Mouse (Mus musculus): ENCODE results near the gene Mylk. TPM values are rescaled to one million over a fixed set of nuclear protein-coding genes. Genes with fewer than 3 reads are reported as not detected.

Mylk gene
- total and polyA plus RNA-seq, 2 experiments from 2014 or later = 3.7 to 20.1 TPM

DNA sequence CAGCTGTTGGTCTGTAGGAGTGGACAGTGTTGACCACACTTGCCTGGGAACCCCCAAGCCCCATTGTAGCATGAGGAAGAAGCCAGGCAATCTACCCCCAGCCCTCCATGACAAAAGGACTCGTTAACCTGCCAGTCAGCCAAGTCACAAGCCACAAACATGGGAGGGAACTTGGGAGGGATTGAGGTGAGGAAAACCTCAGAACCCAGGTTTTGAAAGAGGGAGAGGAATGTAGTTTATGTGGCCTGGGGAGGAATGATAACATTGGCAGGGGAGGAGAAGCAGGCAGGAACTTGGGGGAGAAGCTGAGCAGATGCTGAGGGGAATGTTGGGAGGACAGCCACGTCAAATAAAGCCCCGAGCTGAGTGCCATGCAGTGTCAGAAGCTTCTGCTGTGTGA, 196.9 kb downstream of the Mylk start:
- no peak overlapping the region for H3K4me3 ChIP-seq (ENCODE audit: low read length)
- H3K36me3 ChIP-seq (ENCODE audit: insufficient read depth, low read length) = no peaks in the 10 kb centered on the region
- H3K27me3 ChIP-seq (ENCODE audit: insufficient read depth, low read length) = no peaks in the 10 kb centered on the region
- no peak for ATAC-seq
- H3K4me2 ChIP-seq (ENCODE audit: low read depth, low read length) = no peak overlapping the region
- no peak for DNase-seq (ENCODE audit: low spot score)
- no peak for TF ChIP-seq CTCF (IDR thresholded peaks at IDR 0.05; ENCODE audit: low read depth)
- H3K4me1 ChIP-seq (ENCODE audit: insufficient read depth, low read length) = no peaks in the 10 kb centered on the region
- 58% methylated on average over 3 of the region's 3 CpGs for WGBS
- no peak overlapping the region for H3K27ac ChIP-seq
- H3K9me3 ChIP-seq (ENCODE audit: low read length) = no peaks in the 10 kb centered on the region
- H3K9ac ChIP-seq (replicated peaks; ENCODE audit: low read length) = no peak overlapping the region

DNA sequence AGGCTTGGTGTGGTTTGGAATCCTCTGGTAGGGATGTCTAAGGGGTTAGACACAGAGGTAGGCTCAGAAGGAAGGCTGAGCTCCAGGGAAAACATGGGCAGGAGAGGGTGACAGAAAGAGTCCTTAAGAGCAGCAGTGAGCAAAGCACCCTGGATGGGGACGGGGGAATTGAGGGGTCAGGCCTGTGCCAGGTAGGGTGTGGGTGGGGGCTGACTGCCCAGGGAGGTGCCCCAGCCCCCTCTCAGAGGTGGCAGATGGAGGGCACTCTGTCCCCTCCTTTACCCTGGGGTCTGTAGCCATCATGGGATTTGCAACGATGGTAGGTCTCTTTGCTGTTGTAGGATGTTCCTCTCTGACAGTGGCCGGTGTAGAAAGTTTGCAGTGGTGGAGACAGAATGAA, 201.3 kb downstream of the Mylk start:
- 92% methylated on average over 3 of the region's 3 CpGs for WGBS
- Histone ChIP-seq H3K4me3 (ENCODE audit: low read length) (no peak overlapping the region), H3K4me2 (ENCODE audit: low read depth, low read length) (no peak overlapping the region), H3K36me3 (ENCODE audit: insufficient read depth, low read length) (no peaks in the 10 kb centered on the region), H3K27me3 (ENCODE audit: insufficient read depth, low read length) (no peaks in the 10 kb centered on the region), H3K4me1 (ENCODE audit: insufficient read depth, low read length) (no peaks in the 10 kb centered on the region), H3K9ac (replicated peaks; ENCODE audit: low read length) (no peak overlapping the region), H3K27ac (no peak overlapping the region), H3K9me3 (ENCODE audit: low read length) (no peaks in the 10 kb centered on the region)
- ATAC-seq = no peak
- DNase-seq (ENCODE audit: low spot score) = no peak
- TF ChIP-seq CTCF (IDR thresholded peaks at IDR 0.05; ENCODE audit: low read depth) = no peak

DNA sequence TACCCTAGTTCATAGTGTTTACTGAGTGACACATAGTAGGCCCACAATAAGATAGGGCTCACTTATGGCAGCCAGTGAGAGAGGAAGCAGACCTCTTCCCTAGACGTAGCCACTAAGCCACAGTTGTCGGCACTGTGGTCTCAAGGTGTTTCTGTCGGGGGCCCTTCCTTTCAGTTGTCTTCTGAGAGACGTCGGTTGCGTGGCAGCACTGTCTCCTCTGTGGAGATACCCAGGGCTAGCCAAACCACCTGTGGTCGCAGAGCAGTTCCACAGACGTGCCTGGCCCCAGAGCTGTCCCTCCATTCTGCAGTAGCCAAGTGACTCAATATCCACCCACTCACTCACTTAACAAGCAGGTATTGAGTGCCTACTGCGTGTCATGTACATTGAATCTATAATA, 205.9 kb downstream of the Mylk start:
- no peaks in the 10 kb centered on the region for H3K27me3 ChIP-seq (ENCODE audit: insufficient read depth, low read length)
- no peaks in the 10 kb centered on the region for H3K4me1 ChIP-seq (ENCODE audit: insufficient read depth, low read length)
- no peak overlapping the region for H3K4me2 ChIP-seq (ENCODE audit: low read depth, low read length)
- no peak overlapping the region for H3K27ac ChIP-seq
- no peak for TF ChIP-seq CTCF (IDR thresholded peaks at IDR 0.05; ENCODE audit: low read depth)
- no peak overlapping the region for H3K4me3 ChIP-seq (ENCODE audit: low read length)
- 87% methylated on average over 9 of the region's 9 CpGs for WGBS
- H3K9ac ChIP-seq (replicated peaks; ENCODE audit: low read length) = no peak overlapping the region
- 0 out of 2 replicates have a peak, but pooled peaks cover 2% of the 10 kb centered on the region for H3K9me3 ChIP-seq (ENCODE audit: low read length)
- ATAC-seq = no peak
- H3K36me3 ChIP-seq (ENCODE audit: insufficient read depth, low read length) = no peaks in the 10 kb centered on the region
- no peak for DNase-seq (ENCODE audit: low spot score)

DNA sequence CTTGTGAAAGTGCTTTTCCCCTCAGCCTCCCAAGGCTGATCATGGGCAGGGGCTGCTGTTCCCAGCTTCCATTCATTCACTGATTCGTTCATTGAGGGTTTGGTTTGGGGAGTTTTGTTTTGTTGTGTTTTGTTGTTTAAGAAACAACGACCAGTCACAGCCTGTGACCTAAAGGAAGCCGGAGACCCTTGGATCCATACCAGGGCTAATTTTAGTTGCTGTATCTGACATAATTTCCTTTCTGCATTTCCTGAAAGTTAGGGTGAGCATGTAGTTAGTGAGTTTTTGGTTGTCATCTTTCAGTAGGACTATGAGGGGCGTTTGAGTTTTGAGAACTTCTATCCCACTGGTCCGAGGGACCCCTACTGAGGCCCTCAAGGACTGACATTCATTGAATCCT, 207.2 kb downstream of the Mylk start:
- DNase-seq (ENCODE audit: low spot score) (no peak), ATAC-seq (no peak)
- TF ChIP-seq CTCF (IDR thresholded peaks at IDR 0.05; ENCODE audit: low read depth) = no peak
- H3K36me3 ChIP-seq (ENCODE audit: insufficient read depth, low read length) = no peaks in the 10 kb centered on the region
- H3K27ac ChIP-seq = no peak overlapping the region
- H3K4me2 ChIP-seq (ENCODE audit: low read depth, low read length) = no peak overlapping the region
- H3K4me3 ChIP-seq (ENCODE audit: low read length) = no peak overlapping the region
- H3K27me3 ChIP-seq (ENCODE audit: insufficient read depth, low read length) = no peaks in the 10 kb centered on the region
- no peak overlapping the region for H3K9ac ChIP-seq (replicated peaks; ENCODE audit: low read length)
- no peaks in the 10 kb centered on the region for H3K4me1 ChIP-seq (ENCODE audit: insufficient read depth, low read length)
- WGBS = 74% methylated on average over 5 of the region's 5 CpGs
- H3K9me3 ChIP-seq (ENCODE audit: low read length) = 0 out of 2 replicates have a peak, but pooled peaks cover 2% of the 10 kb centered on the region

DNA sequence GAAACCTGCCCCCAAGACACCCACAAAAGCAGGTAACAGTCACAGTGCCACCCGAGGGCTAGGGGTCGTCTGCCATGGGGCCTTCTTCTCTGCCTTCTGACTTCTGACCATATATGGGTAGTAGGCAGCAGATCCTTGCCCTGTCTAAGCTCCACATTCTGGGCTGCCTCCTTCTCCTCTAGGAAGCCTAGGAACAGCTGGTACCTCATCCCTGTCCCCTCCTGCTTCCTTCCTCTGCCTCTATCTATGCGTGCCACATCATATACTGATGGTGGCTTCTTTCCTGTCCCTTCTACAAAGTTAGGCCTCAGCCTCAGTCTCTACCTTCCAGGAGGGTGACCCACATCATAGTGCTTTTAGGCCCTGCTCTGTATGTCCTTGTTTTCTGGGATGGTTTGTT, 207.8 kb downstream of the Mylk start:
- Histone ChIP-seq H3K9ac (replicated peaks; ENCODE audit: low read length) (no peak overlapping the region), H3K4me1 (ENCODE audit: insufficient read depth, low read length) (no peaks in the 10 kb centered on the region), H3K36me3 (ENCODE audit: insufficient read depth, low read length) (no peaks in the 10 kb centered on the region), H3K4me3 (ENCODE audit: low read length) (no peak overlapping the region), H3K4me2 (ENCODE audit: low read depth, low read length) (no peak overlapping the region), H3K27me3 (ENCODE audit: insufficient read depth, low read length) (no peaks in the 10 kb centered on the region), H3K27ac (no peak overlapping the region), H3K9me3 (ENCODE audit: low read length) (0 out of 2 replicates have a peak, but pooled peaks cover 2% of the 10 kb centered on the region)
- ATAC-seq = no peak
- TF ChIP-seq CTCF (IDR thresholded peaks at IDR 0.05; ENCODE audit: low read depth) = no peak
- WGBS = 81% methylated on average over 3 of the region's 3 CpGs
- DNase-seq (ENCODE audit: low spot score) = no peak

DNA sequence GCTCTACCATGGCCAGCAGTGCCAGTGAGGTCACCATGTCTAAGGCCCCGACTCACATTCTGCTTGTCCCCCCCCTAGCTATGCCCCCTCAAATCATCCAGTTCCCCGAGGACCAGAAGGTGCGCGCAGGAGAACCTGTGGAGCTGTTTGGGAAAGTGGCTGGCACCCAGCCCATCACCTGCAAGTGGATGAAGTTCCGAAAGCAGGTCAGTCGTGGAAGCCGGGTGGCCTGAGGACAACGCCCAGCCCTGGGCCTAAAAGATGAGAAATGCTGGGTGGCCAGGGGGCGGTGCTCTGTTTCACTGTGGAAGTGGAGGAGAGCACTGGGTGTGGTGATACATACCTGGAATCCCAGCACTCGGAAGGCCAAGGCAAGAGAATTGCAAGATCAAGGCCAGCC, 208.5 kb downstream of the Mylk start:
- no peaks in the 10 kb centered on the region for H3K27me3 ChIP-seq (ENCODE audit: insufficient read depth, low read length)
- no peak overlapping the region for H3K27ac ChIP-seq
- H3K4me2 ChIP-seq (ENCODE audit: low read depth, low read length) = no peak overlapping the region
- 95% methylated on average over 10 of the region's 10 CpGs for WGBS
- no peak overlapping the region for H3K9ac ChIP-seq (replicated peaks; ENCODE audit: low read length)
- H3K4me3 ChIP-seq (ENCODE audit: low read length) = no peak overlapping the region
- H3K36me3 ChIP-seq (ENCODE audit: insufficient read depth, low read length) = no peaks in the 10 kb centered on the region
- 0 out of 2 replicates have a peak, but pooled peaks cover 2% of the 10 kb centered on the region for H3K9me3 ChIP-seq (ENCODE audit: low read length)
- ATAC-seq (no peak), DNase-seq (ENCODE audit: low spot score) (no peak)
- TF ChIP-seq CTCF (IDR thresholded peaks at IDR 0.05; ENCODE audit: low read depth) = no peak
- peaks cover 4% of the 10 kb centered on the region; the same call in 1 of the 2 replicates for H3K4me1 ChIP-seq (ENCODE audit: insufficient read depth, low read length)

DNA sequence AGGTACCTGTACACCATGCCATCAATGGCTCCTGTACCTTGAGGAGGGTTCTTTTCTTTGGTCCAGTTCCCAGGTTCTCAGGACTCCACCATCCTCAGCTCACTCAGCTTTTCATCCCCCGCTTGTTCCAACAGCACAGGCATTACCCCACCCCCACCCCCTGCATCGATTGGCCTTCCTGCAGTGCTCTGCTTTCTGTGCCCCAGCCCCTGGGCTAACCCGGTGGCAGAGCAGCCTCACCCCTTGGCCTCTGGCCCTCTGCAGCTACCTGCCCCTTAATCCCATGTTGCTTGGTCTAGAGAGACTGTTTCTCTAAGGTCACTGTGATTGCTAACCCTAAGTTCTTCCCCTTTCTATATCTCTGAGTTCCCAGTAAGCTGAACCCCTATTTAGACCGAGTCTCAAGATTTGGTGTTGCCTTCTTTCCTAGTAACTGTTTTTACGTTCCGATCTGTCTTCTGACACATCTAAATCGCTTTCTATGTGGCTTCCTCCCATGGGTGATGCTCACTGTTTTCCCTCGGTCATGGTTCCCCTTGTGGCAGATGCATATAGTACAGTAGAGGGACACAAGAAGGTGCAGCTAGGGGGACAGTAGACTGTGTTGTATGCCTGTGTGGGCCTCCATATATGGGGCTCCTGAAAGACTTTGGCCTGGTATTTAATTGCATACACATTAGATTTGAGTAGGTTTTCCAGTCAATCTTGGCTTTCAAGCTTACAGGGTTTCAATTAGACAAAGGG, 212.6 kb downstream of the Mylk start:
- Histone ChIP-seq H3K4me1 (ENCODE audit: insufficient read depth, low read length) (peaks cover 10% of the 10 kb centered on the region), H3K9ac (replicated peaks; ENCODE audit: low read length) (no peak overlapping the region), H3K27ac (no peak overlapping the region), H3K4me3 (ENCODE audit: low read length) (no peak overlapping the region), H3K4me2 (ENCODE audit: low read depth, low read length) (no peak overlapping the region), H3K36me3 (ENCODE audit: insufficient read depth, low read length) (no peaks in the 10 kb centered on the region), H3K27me3 (ENCODE audit: insufficient read depth, low read length) (no peaks in the 10 kb centered on the region), H3K9me3 (ENCODE audit: low read length) (0 out of 2 replicates have a peak, but pooled peaks cover 2% of the 10 kb centered on the region)
- ATAC-seq (no peak), DNase-seq (ENCODE audit: low spot score) (peak; percentile 7)
- peak; percentile 46 for TF ChIP-seq CTCF (IDR thresholded peaks at IDR 0.05; ENCODE audit: low read depth)
- WGBS = 76% methylated on average over 8 of the region's 8 CpGs
